Mouse (Mus musculus): Measurements from ENCODE around the gene Cacna1b.

DNA sequence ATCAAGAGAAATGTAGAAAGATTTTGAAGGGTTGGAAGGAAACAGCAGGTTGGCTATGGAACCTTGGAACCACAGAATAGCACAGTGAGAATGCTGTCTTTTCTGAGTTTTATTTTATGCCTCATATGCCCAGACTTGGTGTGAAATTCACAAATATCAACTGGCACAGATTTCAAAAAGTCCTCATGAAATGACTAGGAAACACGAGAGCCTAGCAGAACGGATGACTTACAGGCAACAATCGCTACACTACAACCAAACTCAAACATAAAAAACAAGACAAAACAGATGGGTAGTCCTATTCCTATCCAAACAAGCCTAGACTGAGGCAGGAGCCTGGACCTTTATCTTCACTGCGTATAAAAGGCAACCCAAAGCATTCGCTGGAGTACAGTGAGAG, 94.4 kb downstream of the Cacna1b start:
- no peak for TF ChIP-seq POLR2A (IDR thresholded peaks at IDR 0.05; ENCODE audit: borderline replicate concordance, extremely low read depth, low read depth, low read length)
- TF ChIP-seq CTCF (IDR thresholded peaks at IDR 0.05; ENCODE audit: insufficient read depth, low read length) = no peak
